Mouse (Mus musculus) natural killer cell, adult 2 months (primary cell): Measurements from ENCODE around the gene Apoc4.
"Not testable (repeated sequence)": the region's sequence is repeated elsewhere in the genome, so short reads cannot be mapped to it uniquely, and the experiment has no call there.

Source experiments
- DNase-seq, 2 experiments: peaks; one replicate each; pipeline ENCODE4 v3.0.0; 2022; ENCODE audit warnings: low spot score in 2 of 2

Apoc4 gene

DNA sequence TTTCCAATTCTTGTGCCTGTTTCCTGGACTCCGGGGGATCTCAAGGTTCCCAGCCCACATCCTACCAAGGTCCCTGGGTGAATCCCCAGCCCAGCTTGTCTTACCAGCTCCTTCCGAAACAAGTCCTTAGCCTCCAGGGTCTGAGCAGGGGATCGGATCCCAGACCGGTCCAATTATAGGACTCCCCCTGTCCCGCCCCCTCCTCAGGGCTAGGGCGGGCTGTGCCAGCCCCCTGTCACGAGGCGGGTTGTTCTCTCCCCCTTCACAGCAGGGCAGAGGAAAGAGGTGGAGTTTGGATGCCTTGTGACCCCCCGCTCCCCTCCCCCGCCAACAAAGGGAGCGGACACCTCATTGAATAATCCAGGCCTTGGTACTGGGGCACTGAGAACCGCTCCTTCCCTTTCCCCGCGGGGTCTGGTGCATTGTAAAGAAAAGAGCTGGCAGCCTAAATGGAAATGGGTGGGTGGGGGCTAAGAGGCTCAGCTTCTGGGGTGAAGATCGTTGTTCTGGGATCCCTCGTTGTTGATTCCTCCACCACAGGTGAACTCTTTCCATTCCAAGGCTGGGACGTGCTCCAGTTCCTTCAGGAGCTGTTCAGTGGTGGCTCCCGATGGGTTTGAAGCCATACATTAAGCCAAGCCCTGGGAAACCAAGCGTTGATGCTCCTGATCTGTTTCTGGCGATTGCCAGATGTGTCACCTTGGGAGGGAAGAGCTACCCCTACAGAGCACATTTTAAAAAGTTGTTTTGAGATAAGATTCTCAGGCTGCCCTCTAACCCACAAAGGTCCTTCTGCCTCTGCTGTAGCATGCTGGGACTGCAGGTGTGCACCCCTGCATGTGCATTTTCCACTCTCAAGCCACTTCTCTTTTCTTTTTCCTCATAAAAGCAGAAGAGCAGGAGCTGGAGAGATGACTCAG lies 17.9 kb upstream of the Apoc4 start, which contains the start of gene Apoe:
TSS of gene Apoe (minus strand) at position 282 of the 920 bp plus-strand sequence.
- DNase-seq = peak in 1 of 2 experiments; percentile 16

DNA sequence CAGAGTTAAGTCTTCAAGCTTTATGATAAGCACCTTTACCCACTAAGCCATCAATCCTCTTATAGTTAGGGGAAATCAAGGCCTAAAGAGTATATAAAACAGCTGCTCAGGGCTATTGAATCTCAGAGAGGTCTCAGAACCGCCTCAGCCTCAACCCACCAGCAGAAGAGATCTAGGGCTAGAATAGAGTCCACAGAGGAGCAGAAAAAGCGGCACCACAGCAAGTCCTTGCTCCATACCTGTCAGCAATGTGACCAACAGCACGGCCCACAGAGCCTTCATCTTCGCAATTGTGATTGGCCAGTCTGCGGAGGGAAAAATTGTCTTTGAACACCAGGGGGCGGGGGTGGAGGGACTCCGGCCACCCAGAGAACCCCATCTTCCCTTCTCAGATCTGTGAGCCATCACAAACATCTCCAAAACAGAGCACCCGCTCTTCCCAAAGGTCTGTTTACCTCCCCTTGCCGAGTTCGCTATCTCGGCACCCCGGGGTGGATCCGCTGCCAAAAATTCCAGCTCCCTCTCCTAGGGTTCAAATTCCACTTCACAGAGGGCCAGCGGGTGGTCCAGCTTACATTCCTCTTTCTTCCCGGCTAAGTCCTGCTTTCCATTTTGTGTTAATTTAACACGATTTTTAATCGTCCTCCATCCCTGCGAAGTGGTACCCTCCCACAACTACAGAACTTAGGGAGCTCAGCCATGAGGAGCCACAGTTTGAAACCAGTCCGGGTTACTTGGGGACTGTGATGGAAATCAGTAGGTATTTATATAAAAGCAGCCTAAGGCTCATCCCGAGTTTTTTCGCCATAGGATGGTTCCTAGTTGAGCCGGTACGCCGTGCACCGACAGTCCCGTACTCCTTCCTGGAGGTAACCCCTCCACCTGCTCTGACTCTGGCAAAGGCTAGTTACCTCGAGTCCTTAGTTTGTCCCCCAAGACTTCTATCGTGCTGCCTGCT lies 16.9 kb upstream of the Apoc4 start:
- no peak for DNase-seq

- no peak for DNase-seq
Measured at GRCm38 (mm10) chr7:19696336-19696873, 15.1 kb upstream of the Apoc4 start.

DNA sequence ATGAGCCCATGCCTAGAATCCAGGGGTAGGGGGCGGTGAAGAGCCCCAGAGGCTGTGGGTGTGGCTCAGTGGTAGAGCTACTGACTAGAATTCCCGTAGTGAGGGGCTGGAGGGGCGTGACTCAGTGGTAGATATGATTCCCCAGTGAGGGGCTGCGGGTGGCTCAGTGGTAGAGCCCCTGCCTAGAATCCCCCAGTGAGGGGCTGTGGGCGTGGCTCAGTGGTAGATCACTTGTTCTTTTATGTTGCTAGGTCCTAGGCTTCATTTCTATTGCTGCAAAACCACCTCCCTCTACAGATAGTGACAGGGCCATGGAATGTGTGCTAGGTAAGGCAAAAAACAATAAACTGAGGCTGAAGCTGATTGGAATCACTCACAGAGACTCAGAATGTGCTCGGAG lies 14.6 kb upstream of the Apoc4 start:
- DNase-seq = no peak

- DNase-seq = no peak
Measured at GRCm38 (mm10) chr7:19695213-19695594, 13.9 kb upstream of the Apoc4 start.

GRCm38 (mm10) chr7:19694336-19695212 lies 13.3 kb upstream of the Apoc4 start:
- no peak for DNase-seq

- no peak for DNase-seq
Measured at GRCm38 (mm10) chr7:19693421-19693820, 12.1 kb upstream of the Apoc4 start.

DNA sequence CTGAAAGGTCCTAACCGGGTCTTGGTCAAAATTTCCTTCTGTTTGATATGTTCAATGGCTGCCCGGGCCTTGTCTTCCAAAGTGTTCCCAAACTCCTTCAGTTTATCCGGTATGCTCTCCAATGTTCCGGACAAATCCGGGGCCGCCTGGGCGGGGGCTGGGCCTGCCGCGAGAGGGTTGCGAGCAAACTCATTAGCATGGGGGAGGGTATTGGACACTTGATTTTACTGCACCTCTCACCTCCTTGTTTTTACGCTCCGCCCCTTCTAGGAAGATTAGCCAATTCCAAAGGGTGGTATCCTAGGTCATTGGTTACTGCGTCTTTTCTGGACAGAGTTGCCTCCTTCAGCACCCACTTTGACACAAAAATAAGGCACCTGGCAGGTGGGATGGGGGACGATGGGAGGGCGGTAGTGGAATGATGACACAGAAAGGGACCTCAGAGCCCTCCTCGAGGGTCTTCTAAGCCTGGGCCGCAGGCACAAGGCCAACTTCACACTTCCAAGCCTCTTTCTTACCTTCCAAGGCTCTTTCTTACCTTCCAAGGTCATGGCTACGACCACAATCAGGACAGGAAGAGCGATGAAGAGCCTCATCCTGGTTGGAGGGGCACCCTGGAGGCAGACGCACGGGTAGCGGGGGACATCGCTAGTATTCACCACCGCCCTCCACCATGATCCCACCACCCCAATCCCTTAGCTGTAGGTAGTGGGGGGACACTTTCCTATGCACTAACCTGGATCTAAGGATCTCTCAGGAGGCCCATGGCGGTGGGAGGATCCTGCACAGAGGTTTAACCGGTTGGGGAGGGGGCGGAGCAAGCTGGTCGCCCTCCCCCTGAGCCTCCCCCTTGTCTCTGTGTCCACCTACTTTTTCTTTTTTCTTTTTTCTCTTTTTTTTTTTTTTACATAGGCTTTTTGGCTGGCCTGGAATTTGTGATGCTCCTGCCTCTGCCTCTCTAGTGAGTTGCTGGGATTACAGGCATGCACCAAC lies 10.9 kb upstream of the Apoc4 start, which contains the start of gene Apoc1:
TSS of gene Apoc1 (minus strand) at position 788 of the 993 bp plus-strand sequence.
- DNase-seq = no peak

DNA sequence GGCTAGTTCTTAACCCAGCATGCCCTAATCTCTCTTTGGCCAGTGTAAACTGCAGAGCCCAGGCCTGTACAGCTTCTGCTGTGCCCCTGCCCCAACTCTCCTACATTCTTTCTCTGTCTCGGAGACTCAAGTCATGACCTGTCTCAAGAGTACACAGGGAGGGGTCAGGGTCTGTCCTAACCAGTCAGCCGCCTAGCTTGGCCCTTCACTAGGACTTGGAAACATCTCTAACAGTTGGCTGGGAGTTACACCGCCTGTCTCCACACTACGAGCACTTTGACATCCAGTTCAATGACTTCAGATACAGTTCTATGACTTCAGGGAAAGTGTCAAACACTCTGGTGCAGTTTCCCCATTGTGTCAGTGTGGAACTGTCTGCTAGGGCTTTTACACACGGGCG lies 10.2 kb upstream of the Apoc4 start:
- no peak for DNase-seq

- no peak for DNase-seq
Measured at GRCm38 (mm10) chr7:19690845-19691244, 9.6 kb upstream of the Apoc4 start.

- no peak for DNase-seq
Measured at GRCm38 (mm10) chr7:19688611-19689010, 7.3 kb upstream of the Apoc4 start.

DNA sequence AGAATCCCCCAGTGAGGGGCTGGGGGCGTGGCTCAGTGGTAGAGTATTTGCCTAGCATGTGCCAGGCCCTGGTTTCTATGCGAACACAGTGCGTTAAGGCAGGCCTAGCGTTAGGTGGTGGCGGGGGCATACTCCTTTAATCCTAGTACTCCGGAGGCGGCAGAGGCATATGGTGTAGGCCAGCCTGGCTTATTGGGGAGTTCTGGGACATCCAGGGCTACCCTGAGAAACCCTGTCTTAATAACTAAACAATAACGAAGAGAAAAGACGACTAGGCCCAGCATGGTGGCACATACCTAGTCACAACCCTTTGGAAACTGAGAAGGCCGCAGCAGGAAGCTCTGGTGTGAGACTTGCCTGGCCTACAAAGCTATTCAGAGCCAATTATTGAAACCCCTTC lies 6.8 kb upstream of the Apoc4 start:
- DNase-seq = no peak

DNA sequence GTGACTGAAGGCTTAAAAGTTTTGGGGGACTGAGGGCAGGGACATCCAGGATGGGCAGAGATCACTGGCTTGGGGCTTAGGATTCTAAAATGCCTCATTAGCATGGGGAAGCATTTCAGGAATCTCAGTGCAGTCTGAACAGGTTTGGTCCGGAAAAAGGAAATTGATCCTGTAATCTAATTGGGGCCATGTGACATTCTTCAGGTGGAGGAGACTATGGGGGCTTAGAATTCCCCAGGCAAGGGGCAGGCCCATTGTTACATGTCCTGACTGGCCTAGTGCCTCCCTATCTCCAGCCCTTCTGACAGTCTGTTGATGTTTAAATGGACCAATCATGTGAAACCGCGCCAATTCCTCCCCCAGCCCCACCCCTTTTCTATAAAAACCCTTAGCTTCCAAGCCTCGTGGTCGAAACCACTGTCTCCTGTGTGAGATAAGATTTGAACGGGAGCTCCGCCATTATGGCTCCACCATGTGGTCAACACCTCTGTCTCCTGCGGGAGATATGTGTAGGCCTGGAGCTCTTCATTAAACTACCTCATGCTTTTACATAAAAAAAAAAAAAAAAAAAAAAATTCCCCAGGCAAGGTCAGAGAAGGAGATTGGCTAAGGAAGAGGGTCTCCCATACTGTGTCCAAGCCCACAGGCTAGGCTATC lies 5.8 kb upstream of the Apoc4 start:
- not testable (repeated sequence) for DNase-seq

GRCm38 (mm10) chr7:19686521-19686920 lies 5.2 kb upstream of the Apoc4 start:
- no peak for DNase-seq

DNA sequence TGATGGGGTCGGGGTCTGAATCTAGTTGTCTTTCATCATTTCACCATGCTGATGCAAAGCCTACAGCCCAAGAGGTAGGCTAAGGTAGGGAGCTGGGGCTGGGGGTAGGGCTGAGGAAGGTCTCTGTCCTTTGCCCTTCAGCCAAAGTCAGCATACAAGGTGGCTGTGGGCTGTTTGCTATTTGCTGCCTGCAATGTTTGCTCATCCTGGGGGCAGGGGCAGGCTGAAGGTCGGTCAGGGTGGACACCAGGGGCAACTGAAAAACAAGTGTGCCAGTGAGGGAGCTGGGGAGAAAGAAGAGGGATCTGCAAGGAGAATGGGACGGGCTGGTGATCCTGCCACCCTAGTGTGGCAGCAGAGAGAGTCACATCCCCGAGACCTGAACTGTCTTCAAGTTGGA lies 4.1 kb upstream of the Apoc4 start:
- DNase-seq = no peak

DNA sequence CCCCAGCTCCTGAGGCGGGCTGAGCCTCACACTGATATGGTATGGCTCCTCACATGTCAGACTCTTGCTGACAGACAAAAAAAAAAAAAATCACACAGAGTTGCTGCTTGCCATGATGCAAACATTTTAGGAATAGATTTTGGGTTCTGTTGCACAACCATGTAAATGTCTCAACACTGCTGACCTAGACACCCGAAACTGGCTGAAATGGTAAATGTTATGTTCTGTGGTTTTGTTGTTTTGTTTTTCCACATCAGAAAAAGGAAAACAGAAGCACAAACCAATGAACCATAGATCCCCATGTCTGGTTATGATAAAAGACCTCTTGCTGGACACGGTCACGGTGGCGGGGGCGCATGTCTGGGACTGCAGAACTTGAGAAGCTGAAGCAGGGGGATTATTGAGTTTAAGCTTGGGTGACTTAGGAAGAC lies 2.5 kb upstream of the Apoc4 start:
- peak in 1 of 2 experiments; percentile 53 for DNase-seq

- DNase-seq = no peak
Measured at GRCm38 (mm10) chr7:19682979-19683378, 1.7 kb upstream of the Apoc4 start.

- no peak for DNase-seq
Measured at GRCm38 (mm10) chr7:19680702-19681101, 577 bp downstream of the Apoc4 start.

- no peak for DNase-seq
Measured at GRCm38 (mm10) chr7:19678901-19679300, 2.4 kb downstream of the Apoc4 start.
